ENCODE assay signal across 15 mouse cellular contexts in the genomic region with DNA sequence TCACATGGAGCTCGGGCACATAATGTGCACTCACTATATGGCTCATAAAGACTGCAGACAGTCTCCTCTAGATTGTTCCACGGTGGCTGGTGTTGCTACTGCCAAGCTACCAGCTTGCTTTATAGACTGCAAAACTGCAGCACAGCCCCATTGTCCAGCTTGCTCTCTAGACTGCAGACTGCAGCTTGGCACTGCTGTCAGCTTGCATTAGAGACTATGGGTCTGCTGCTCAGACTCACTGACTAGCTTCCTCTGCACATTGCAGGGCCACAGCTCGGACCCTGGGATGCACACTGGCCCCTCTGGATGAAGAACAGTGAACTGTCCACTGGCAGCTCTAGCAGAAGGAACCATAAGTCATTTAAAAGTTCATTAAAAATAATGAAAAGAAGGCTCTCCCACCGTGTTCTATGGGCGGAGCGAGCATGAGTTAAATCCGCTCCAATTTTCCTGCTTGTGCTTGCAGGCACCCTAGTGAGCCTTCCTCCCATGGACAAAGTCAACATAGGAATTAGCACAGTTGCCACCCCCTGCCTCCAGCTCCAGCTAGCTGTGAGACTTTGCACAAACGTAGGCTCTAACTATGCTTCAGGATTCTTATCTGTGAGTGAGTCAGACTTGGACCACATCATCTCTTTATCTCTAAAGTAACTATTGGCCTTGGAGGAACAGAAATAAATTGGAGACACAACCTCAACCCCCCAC.
DNase-seq lines count a peak whose midpoint lies in the region; ATAC-seq lines count a peak whose summit lies in the region.
"Had no signal": no experiment of that assay in that cellular context is flagged by ENCODE, and none has a peak within 500 bp of the region (broad histone marks: within the 10 kb centered on the region; RNA-seq: fewer than 3 reads in every experiment).

No protein-coding gene starts in this region.

- no peaks in the 10 kb centered on the region for H3K36me3 ChIP-seq in forebrain, embryonic 10.5 days (replicated peaks)
- no peaks in the 10 kb centered on the region for H3K36me3 ChIP-seq in forebrain, embryonic 14.5 days (ENCODE audit: control insufficient read depth, insufficient read depth, low read length)
- H3K36me3 ChIP-seq in hindbrain, embryonic 11.5 days (ENCODE audit: control insufficient read depth, insufficient read depth, low read length) = no peaks in the 10 kb centered on the region
- no peaks in the 10 kb centered on the region for H3K36me3 ChIP-seq in hindbrain, embryonic 12.5 days
- no peaks in the 10 kb centered on the region for H3K36me3 ChIP-seq in neural tube, embryonic 14.5 days (ENCODE audit: control insufficient read depth, insufficient read depth, low read length)
- H3K36me3 ChIP-seq: embryonic facial prominence, embryonic 12.5 days; limb, embryonic 13.5 days had no signal

- H3K4me2 ChIP-seq in forebrain, embryonic 14.5 days (ENCODE audit: low read length) = no peak overlapping the region
- no peak overlapping the region for H3K4me2 ChIP-seq in hindbrain, embryonic 11.5 days (replicated peaks; ENCODE audit: low read depth, low read length)
- no peak overlapping the region for H3K4me2 ChIP-seq in hindbrain, embryonic 12.5 days (replicated peaks)
- no peak overlapping the region for H3K4me2 ChIP-seq in neural tube, embryonic 14.5 days (ENCODE audit: low read depth, low read length)
- H3K4me2 ChIP-seq: embryonic facial prominence, embryonic 12.5 days; limb, embryonic 13.5 days had no signal

- WGBS in forebrain, embryonic 10.5 days = 65% methylated on average over 8 of the region's 8 CpGs
- WGBS in forebrain, embryonic 14.5 days = 35% methylated on average over 8 of the region's 8 CpGs
- WGBS in hindbrain, embryonic 11.5 days = 69% methylated on average over 8 of the region's 8 CpGs
- 69% methylated on average over 8 of the region's 8 CpGs for WGBS in hindbrain, embryonic 12.5 days
- WGBS in neural tube, embryonic 14.5 days = 54% methylated on average over 8 of the region's 8 CpGs

- H3K4me1 ChIP-seq in forebrain, embryonic 10.5 days = peaks cover 23% of the 10 kb centered on the region
- no peaks in the 10 kb centered on the region for H3K4me1 ChIP-seq in forebrain, embryonic 14.5 days (ENCODE audit: control insufficient read depth, insufficient read depth, low read length)
- H3K4me1 ChIP-seq in hindbrain, embryonic 11.5 days (replicated peaks; ENCODE audit: control insufficient read depth, insufficient read depth, low read length) = no peaks in the 10 kb centered on the region
- H3K4me1 ChIP-seq in hindbrain, embryonic 12.5 days = peaks cover 8% of the 10 kb centered on the region; the same call in 1 of the 2 replicates
- no peaks in the 10 kb centered on the region for H3K4me1 ChIP-seq in neural tube, embryonic 14.5 days (ENCODE audit: control insufficient read depth, insufficient read depth, low read length)

- DNase-seq in forebrain, embryonic 10.5 days (ENCODE audit: extremely low spot score, low spot score) = no peak
- DNase-seq in forebrain, embryonic 14.5 days (ENCODE audit: low spot score) = no peak
- DNase-seq in hindbrain, embryonic 11.5 days (ENCODE audit: low spot score) = no peak
- DNase-seq in NIH3T3 (ENCODE audit: low read depth) = peak; percentile 18
- DNase-seq in embryo, embryonic 9.5 days (ENCODE audit: extremely low spot score) = no peak
- DNase-seq in thymus, adult 18-20 months = no peak
- DNase-seq: adrenal gland, adult 8-10 months; cerebellum, postnatal 36 days; kidney, adult 11 months; kidney, postnatal 36 days; lung, postnatal 36 days had no signal

- peak overlapping the region; percentile 57; the same call in 1 of the 2 replicates for H3K27ac ChIP-seq in forebrain, embryonic 10.5 days
- no peak overlapping the region for H3K27ac ChIP-seq in forebrain, embryonic 14.5 days (ENCODE audit: low read depth, low read length)
- H3K27ac ChIP-seq in hindbrain, embryonic 11.5 days (ENCODE audit: low read depth, low read length) = no peak overlapping the region
- no peak overlapping the region for H3K27ac ChIP-seq in hindbrain, embryonic 12.5 days
- H3K27ac ChIP-seq in neural tube, embryonic 14.5 days (ENCODE audit: low read depth, low read length) = no peak overlapping the region
- H3K27ac ChIP-seq: embryonic facial prominence, embryonic 12.5 days; limb, embryonic 13.5 days had no signal

- no peaks in the 10 kb centered on the region for H3K27me3 ChIP-seq in forebrain, embryonic 10.5 days (ENCODE audit: poor library complexity, severe bottlenecking)
- H3K27me3 ChIP-seq in forebrain, embryonic 14.5 days (replicated peaks; ENCODE audit: control insufficient read depth, insufficient read depth, low read length) = no peaks in the 10 kb centered on the region
- no peaks in the 10 kb centered on the region for H3K27me3 ChIP-seq in hindbrain, embryonic 11.5 days (ENCODE audit: control insufficient read depth, insufficient read depth, low read length)
- no peaks in the 10 kb centered on the region for H3K27me3 ChIP-seq in hindbrain, embryonic 12.5 days
- H3K27me3 ChIP-seq in neural tube, embryonic 14.5 days (ENCODE audit: control insufficient read depth, insufficient read depth, low read length) = no peaks in the 10 kb centered on the region
- H3K27me3 ChIP-seq: embryonic facial prominence, embryonic 12.5 days; limb, embryonic 13.5 days had no signal

- no peak overlapping the region for H3K4me3 ChIP-seq in forebrain, embryonic 10.5 days
- H3K4me3 ChIP-seq in forebrain, embryonic 14.5 days (ENCODE audit: low read depth, low read length) = no peak overlapping the region
- no peak overlapping the region for H3K4me3 ChIP-seq in hindbrain, embryonic 11.5 days (ENCODE audit: low read depth, low read length)
- H3K4me3 ChIP-seq in hindbrain, embryonic 12.5 days = no peak overlapping the region
- no peak overlapping the region for H3K4me3 ChIP-seq in neural tube, embryonic 14.5 days (ENCODE audit: low read depth, low read length)
- H3K4me3 ChIP-seq: embryonic facial prominence, embryonic 12.5 days; limb, embryonic 13.5 days had no signal

- 0 out of 2 replicates have a peak, but pooled peaks cover 6% of the 10 kb centered on the region for H3K9me3 ChIP-seq in forebrain, embryonic 10.5 days
- no peaks in the 10 kb centered on the region for H3K9me3 ChIP-seq in forebrain, embryonic 14.5 days (replicated peaks; ENCODE audit: control insufficient read depth, low read length)
- no peaks in the 10 kb centered on the region for H3K9me3 ChIP-seq in hindbrain, embryonic 11.5 days (ENCODE audit: control insufficient read depth, low read length)
- H3K9me3 ChIP-seq in hindbrain, embryonic 12.5 days (replicated peaks) = no peaks in the 10 kb centered on the region
- H3K9me3 ChIP-seq in neural tube, embryonic 14.5 days (ENCODE audit: control insufficient read depth, low read length) = no peaks in the 10 kb centered on the region
- H3K9me3 ChIP-seq: embryonic facial prominence, embryonic 12.5 days had no signal

- H3K9ac ChIP-seq in forebrain, embryonic 14.5 days (ENCODE audit: low read length) = no peak overlapping the region
- no peak overlapping the region for H3K9ac ChIP-seq in hindbrain, embryonic 11.5 days (ENCODE audit: low read depth, low read length)
- H3K9ac ChIP-seq in hindbrain, embryonic 12.5 days = no peak overlapping the region
- H3K9ac ChIP-seq in neural tube, embryonic 14.5 days (replicated peaks; ENCODE audit: low read depth, low read length) = no peak overlapping the region
- H3K9ac ChIP-seq: embryonic facial prominence, embryonic 12.5 days; limb, embryonic 13.5 days had no signal

- no peak for ATAC-seq in forebrain, embryonic 14.5 days
- 0 out of 2 replicates have a peak, but pooled peaks have one; percentile 37 for ATAC-seq in hindbrain, embryonic 11.5 days (ENCODE audit: low FRiP score)
- ATAC-seq in hindbrain, embryonic 12.5 days (ENCODE audit: low FRiP score) = no peak
- peak; percentile 3; the same call in 1 of the 2 replicates for ATAC-seq in neural tube, embryonic 14.5 days (ENCODE audit: low read depth)

Comparison
In these comparisons a context has a peak if more than half of its experiments do, and no peak if none do; other contexts are left out.
1. ATAC-seq: peak in hindbrain, embryonic 11.5 days (single experiment) and neural tube, embryonic 14.5 days (single experiment); none in forebrain, embryonic 14.5 days (single experiment) and hindbrain, embryonic 12.5 days (single experiment).